Mouse (Mus musculus) liver, adult 2 months (tissue): ENCODE measurements around the gene Taf6l. TPM values are rescaled to one million over a fixed set of nuclear protein-coding genes. Genes with fewer than 3 reads are reported as not detected.

Source experiments
- DNase-seq: peaks from one replicate; pipeline ENCODE4 v3.0.0-alpha.2; 2011; ENCODE audit warnings: low read depth, low spot score; ENCODE audit errors: extremely low read depth
- H3K27ac ChIP-seq: fragments of 200-500 bp; replicated peaks from 2 replicates; pipeline ENCODE4 v1.5.1; 2012; ENCODE audit warnings: low read depth, mild to moderate bottlenecking, control low read depth, inconsistent platforms, low read length; ENCODE audit not compliant: insufficient read depth
- H3K27me3 ChIP-seq: fragments of 200-500 bp; 2 replicates; pipeline ENCODE4 v1.6.1; 2012; ENCODE audit warnings: mild to moderate bottlenecking, moderate library complexity, low read length, inconsistent platforms; ENCODE audit not compliant: control insufficient read depth, insufficient read depth
- H3K36me3 ChIP-seq: fragments of 200-500 bp; 2 replicates; pipeline ENCODE4 v1.6.1; 2012; ENCODE audit warnings: low read length, inconsistent platforms; ENCODE audit not compliant: control insufficient read depth, insufficient read depth
- H3K4me1 ChIP-seq: fragments of 200-500 bp; 2 replicates; pipeline ENCODE4 v1.6.1; 2011; ENCODE audit warnings: low read length; ENCODE audit not compliant: control insufficient read depth, insufficient read depth
- H3K4me3 ChIP-seq: fragments of 200-500 bp; 2 replicates; pipeline ENCODE4 v1.5.1; 2011; ENCODE audit warnings: low read depth, mild to moderate bottlenecking, control low read depth, low read length, moderate library complexity; ENCODE audit not compliant: insufficient read depth
- H3K79me2 ChIP-seq: fragments of 200-500 bp; 2 replicates; pipeline ENCODE4 v1.6.1; 2012; ENCODE audit warnings: inconsistent platforms, mild to moderate bottlenecking, low read length, moderate library complexity; ENCODE audit not compliant: control insufficient read depth, insufficient read depth
- H3K9ac ChIP-seq: fragments of 200-500 bp; 2 replicates; pipeline ENCODE4 v1.6.1; 2012; ENCODE audit warnings: low read depth, mild to moderate bottlenecking, control low read depth, inconsistent platforms, low read length
- CTCF ChIP-seq: fragments of 200-500 bp; IDR thresholded peaks from 2 replicates; pipeline ENCODE4 v1.5.1; 2011; ENCODE audit warnings: low read depth, low read length, control low read depth
- POLR2A ChIP-seq: fragments of 200-500 bp; IDR thresholded peaks from 2 replicates; pipeline ENCODE4 v1.6.1; 2011; ENCODE audit warnings: low read length, control low read depth; ENCODE audit not compliant: insufficient read depth; ENCODE audit errors: extremely low read depth
- WGBS: fragments of 180-500 bp; shearing (Covaris S2); methylation state at CpG from one replicate; pipeline ENCODE4 v1.1.7; 2018; 5-methylcytosine and 5-hydroxymethylcytosine counted together
- polyA plus RNA-seq: library from polyadenylated mRNA; depleted of rRNA; stranded (reverse); fragments of >200 nt; gene quantifications from 2 replicates; pipeline ENCODE4 v1.2.3, GENCODE M21; 2012
- total RNA-seq: library from RNA; depleted of rRNA; stranded (reverse); fragments of >200 nt; gene quantifications from 2 replicates; pipeline ENCODE4 v1.2.3, GENCODE M21; 2014

Taf6l gene
- total and polyA plus RNA-seq, 2 experiments = 4.7 to 5.3 TPM

- 16% methylated on average over 29 of the region's 29 CpGs for WGBS
- DNase-seq = peak; percentile 67
Observed at GRCm38 (mm10) chr19:8770567-8771270, 15.5 kb downstream of the Taf6l start, which contains the start of gene Tmem223. Tmem223 (plus strand) TSS chr19:8770996.

GRCm38 (mm10) chr19:8765562-8765961 lies 20.7 kb downstream of the Taf6l start:
- no peak for DNase-seq
- peaks cover 2% of the 10 kb centered on the region; the same call in 1 of the 2 replicates for H3K4me1 ChIP-seq
- 98% methylated on average over 9 of the region's 9 CpGs for WGBS
- H3K9ac ChIP-seq = no peak overlapping the region
- H3K4me3 ChIP-seq = no peak overlapping the region
- H3K36me3 ChIP-seq = peaks cover 64% of the 10 kb centered on the region
- TF ChIP-seq POLR2A (no peak), CTCF (no peak)
- H3K79me2 ChIP-seq = peaks cover 6% of the 10 kb centered on the region; the same call in 1 of the 2 replicates
- no peaks in the 10 kb centered on the region for H3K27me3 ChIP-seq
- no peak overlapping the region for H3K27ac ChIP-seq

More at GRCm38 (mm10) chr19:8770567-8771270, 15.5 kb downstream of the Taf6l start, which contains the start of gene Tmem223:
- Histone ChIP-seq H3K79me2 (peaks cover 16% of the 10 kb centered on the region; the same call in 1 of the 2 replicates), H3K27me3 (no peaks in the 10 kb centered on the region), H3K27ac (peak within 1 kb of the TSS; percentile 69), H3K36me3 (peaks cover 36% of the 10 kb centered on the region), H3K4me1 (peaks cover 20% of the 10 kb centered on the region), H3K4me3 (peak within 1 kb of the TSS; percentile 91), H3K9ac (peak within 1 kb of the TSS; percentile 87)
- TF ChIP-seq CTCF (no peak), POLR2A (peak; percentile 75)

GRCm38 (mm10) chr19:8763276-8763675 lies 22.9 kb downstream of the Taf6l start:
- DNase-seq = no peak
- H3K36me3 ChIP-seq = peaks cover 56% of the 10 kb centered on the region
- peaks cover 20% of the 10 kb centered on the region; the same call in 1 of the 2 replicates for H3K79me2 ChIP-seq
- H3K9ac ChIP-seq = no peak overlapping the region
- H3K4me3 ChIP-seq = no peak overlapping the region
- H3K27me3 ChIP-seq = no peaks in the 10 kb centered on the region
- H3K4me1 ChIP-seq = 0 out of 2 replicates have a peak, but pooled peaks cover 2% of the 10 kb centered on the region
- no peak for TF ChIP-seq POLR2A
- no peak for TF ChIP-seq CTCF
- H3K27ac ChIP-seq = no peak overlapping the region
- whole genome bisulfite sequencing = 89% methylated on average over 4 of the region's 4 CpGs

- H3K4me3 ChIP-seq = no peak overlapping the region
- no peaks in the 10 kb centered on the region for H3K27me3 ChIP-seq
- H3K36me3 ChIP-seq = peaks cover 32% of the 10 kb centered on the region
- H3K27ac ChIP-seq = no peak overlapping the region
- peaks cover 10% of the 10 kb centered on the region; the same call in 1 of the 2 replicates for H3K4me1 ChIP-seq
- no peak for DNase-seq
- 98% methylated on average over 2 of the region's 2 CpGs for WGBS
- no peak overlapping the region for H3K9ac ChIP-seq
- no peak for TF ChIP-seq CTCF
- TF ChIP-seq POLR2A = no peak
- H3K79me2 ChIP-seq = peaks cover 26% of the 10 kb centered on the region; the same call in 1 of the 2 replicates
Observed at GRCm38 (mm10) chr19:8760757-8761156, 25.5 kb downstream of the Taf6l start.

- DNase-seq = no peak
- H3K9ac ChIP-seq = no peak overlapping the region
- 72% methylated on average over 2 of the region's 2 CpGs for WGBS
- H3K79me2 ChIP-seq = peaks cover 26% of the 10 kb centered on the region; the same call in 1 of the 2 replicates
- no peak overlapping the region for H3K4me3 ChIP-seq
- H3K36me3 ChIP-seq = peaks cover 20% of the 10 kb centered on the region
- H3K4me1 ChIP-seq = peaks cover 13% of the 10 kb centered on the region; the same call in 1 of the 2 replicates
- H3K27ac ChIP-seq = no peak overlapping the region
- H3K27me3 ChIP-seq = no peaks in the 10 kb centered on the region
- TF ChIP-seq CTCF = no peak
- TF ChIP-seq POLR2A = no peak
Observed at GRCm38 (mm10) chr19:8758899-8759298, 27.3 kb downstream of the Taf6l start.
